Mouse (Mus musculus) frontal cortex, postnatal 36 days (tissue): ENCODE results near the gene Kmt5a.
A peak's percentile ranks its signal among the peaks of the same experiment; 100 is the strongest.

Source experiments
- DNase-seq, 2 experiments: peaks; one replicate each; pipeline ENCODE4 v3.0.0; 2022; ENCODE audit warnings: low spot score in 2 of 2

The Kmt5a gene

GRCm38 (mm10) chr5:124439447-124440093 is at the start of gene Kmt5a:
Kmt5a (plus strand) TSS chr5:124439930.
- DNase-seq = peak; percentile 91 to 97

- no peak for DNase-seq
Measured at GRCm38 (mm10) chr5:124392412-124392811, 47.3 kb upstream of the Kmt5a start.

GRCm38 (mm10) chr5:124393726-124394125 is 46.0 kb upstream of the Kmt5a start:
- DNase-seq = no peak

GRCm38 (mm10) chr5:124410808-124411207 is 28.9 kb upstream of the Kmt5a start:
- no peak for DNase-seq

GRCm38 (mm10) chr5:124412163-124412562 is 27.6 kb upstream of the Kmt5a start:
- DNase-seq = no peak

- no peak for DNase-seq
Measured at GRCm38 (mm10) chr5:124418903-124419302, 20.8 kb upstream of the Kmt5a start.

GRCm38 (mm10) chr5:124421786-124422185 is 17.9 kb upstream of the Kmt5a start:
- DNase-seq = no peak

- DNase-seq = no peak
Measured at GRCm38 (mm10) chr5:124424200-124424722, 15.5 kb upstream of the Kmt5a start.

- peak; percentile 20 to 57 for DNase-seq
Measured at GRCm38 (mm10) chr5:124424723-124425411, 14.9 kb upstream of the Kmt5a start.

- peak; percentile 88 to 92 for DNase-seq
Measured at GRCm38 (mm10) chr5:124425412-124426259, 14.1 kb upstream of the Kmt5a start, which contains the start of gene Sbno1. Sbno1 (minus strand) TSS chr5:124426001.

GRCm38 (mm10) chr5:124426475-124427071 is 13.2 kb upstream of the Kmt5a start:
- DNase-seq = no peak

- peak in 1 of 2 experiments; percentile 90 for DNase-seq
Measured at GRCm38 (mm10) chr5:124432398-124433012, 7.2 kb upstream of the Kmt5a start.

GRCm38 (mm10) chr5:124433048-124433447 is 6.7 kb upstream of the Kmt5a start:
- DNase-seq = no peak

- DNase-seq = no peak
Measured at GRCm38 (mm10) chr5:124438229-124438628, 1.5 kb upstream of the Kmt5a start.

- DNase-seq = no peak
Measured at GRCm38 (mm10) chr5:124438746-124439145, 984 bp upstream of the Kmt5a start.

- no peak for DNase-seq
Measured at GRCm38 (mm10) chr5:124440094-124440701, 468 bp downstream of the Kmt5a start.

- no peak for DNase-seq
Measured at GRCm38 (mm10) chr5:124442628-124443027, 2.9 kb downstream of the Kmt5a start.

GRCm38 (mm10) chr5:124444208-124444607 is 4.5 kb downstream of the Kmt5a start:
- no peak for DNase-seq

- peak; percentile 67 to 78 for DNase-seq
Measured at GRCm38 (mm10) chr5:124444661-124445561, 5.2 kb downstream of the Kmt5a start.
